Mouse (Mus musculus) naive thymus-derived CD4-positive, alpha-beta T cell, adult 2 months (primary cell): Measurements from ENCODE around the gene Copa.

Experiments used
- DNase-seq: peaks from one replicate; pipeline ENCODE4 v3.0.0-alpha.2; 2011; ENCODE audit warnings: low read depth

The Copa gene

DNA sequence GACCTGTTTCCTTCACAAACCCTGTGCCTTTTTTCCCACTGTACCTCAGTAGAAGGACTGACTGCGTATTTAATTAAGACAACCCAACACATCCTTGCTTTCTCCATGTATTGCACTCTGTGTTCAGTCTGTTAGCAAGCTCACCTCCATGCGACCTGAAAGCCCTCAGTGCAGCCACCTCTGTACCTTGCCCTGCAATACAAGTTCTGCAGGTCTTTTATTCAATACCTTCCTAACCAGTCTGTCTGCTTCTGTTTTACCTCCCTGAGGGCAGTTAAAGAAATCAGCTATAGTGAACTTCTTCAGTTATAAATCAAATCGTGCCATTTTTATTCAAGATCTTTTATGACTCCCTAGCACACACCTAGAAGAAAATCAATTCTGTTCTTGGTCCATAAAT is 59.2 kb downstream of the Copa start:
- no peak for DNase-seq

- DNase-seq: peak; percentile 87
These were observed 61.2 kb downstream of the Copa start for GRCm38 (mm10) chr1:172143570-172143969.

DNA sequence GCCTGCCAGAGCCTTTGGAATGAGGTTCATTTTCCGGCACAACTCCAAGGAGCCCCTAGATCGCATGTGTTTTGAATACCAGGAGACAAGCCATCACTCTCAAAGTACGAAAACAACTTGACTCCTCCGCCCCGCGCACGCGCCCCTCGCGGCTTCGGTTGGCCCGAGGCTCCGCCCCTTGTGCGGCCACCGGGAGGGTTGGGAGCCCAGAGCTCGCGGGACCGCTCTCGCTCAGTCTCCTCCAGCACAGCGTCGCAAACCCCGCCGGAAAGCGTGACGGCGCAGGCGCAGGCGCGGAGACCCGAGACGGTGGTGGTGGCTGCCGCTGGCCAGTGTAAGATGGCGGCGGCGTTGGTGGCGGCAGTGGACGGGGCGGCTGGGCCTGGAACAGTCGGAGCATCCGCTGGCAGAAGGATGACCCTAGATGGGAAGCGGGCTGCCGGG is 65.5 kb downstream of the Copa start, which contains the start of gene Dcaf8:
Dcaf8 (plus strand) TSS at position 250 of the 444 bp plus-strand sequence.
- peak; percentile 98 for DNase-seq

DNA sequence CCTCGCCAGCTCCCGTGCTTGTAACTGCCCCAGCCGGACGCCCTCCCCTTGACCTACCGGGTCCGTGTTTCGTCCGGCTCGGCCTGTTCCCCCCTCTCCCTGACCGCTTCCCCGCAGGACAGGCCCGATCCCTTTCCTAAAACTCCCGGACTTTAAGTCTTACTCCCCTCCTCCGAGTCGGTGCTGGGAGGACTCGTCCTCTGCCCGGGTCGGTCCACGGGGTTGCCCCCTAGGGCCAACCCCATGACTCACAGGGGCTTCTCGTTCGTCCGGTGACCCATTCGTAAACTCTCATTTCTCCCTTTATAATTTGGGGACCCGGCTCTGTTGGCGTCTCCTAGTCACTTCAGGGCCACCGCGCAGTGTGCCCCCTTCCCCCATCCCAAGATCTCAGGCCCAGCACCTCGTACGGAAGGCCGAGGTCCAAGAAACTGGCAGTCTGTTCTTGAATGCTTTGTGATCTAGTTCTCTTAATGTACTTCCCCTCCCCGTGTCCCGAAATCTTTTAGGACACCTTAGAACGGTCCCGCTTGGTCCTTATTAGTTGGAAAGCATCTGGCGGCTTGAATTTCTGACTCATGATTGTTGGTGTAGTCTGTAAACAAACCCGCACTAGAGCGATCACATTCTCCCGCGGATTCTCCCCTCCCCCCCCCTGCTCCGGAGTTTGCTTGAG is 66.1 kb downstream of the Copa start:
- DNase-seq: peak; percentile 73

GRCm38 (mm10) chr1:172148955-172149815 is 66.9 kb downstream of the Copa start:
- DNase-seq: peak; percentile 20

- DNase-seq: no peak
These were observed 72.2 kb downstream of the Copa start for GRCm38 (mm10) chr1:172154536-172154935.

DNA sequence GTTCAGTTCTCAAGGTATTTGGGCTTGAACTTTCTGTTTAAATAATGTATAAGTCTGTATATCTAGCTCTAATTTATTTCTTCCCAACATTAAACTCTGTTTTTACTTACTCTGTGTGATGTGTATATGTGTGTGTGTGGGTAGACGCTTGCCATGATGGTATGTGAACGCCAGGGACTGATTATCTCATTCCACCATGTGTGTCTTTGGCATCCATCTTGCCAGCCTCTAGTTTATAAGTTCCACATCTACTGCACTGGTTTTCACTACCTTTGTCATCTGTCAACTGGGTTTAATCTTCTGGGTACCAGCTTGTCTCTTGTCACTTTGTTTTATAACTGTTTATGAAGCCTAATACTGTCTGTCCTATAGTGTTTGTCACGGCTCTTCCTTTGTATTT is 73.2 kb downstream of the Copa start:
- DNase-seq: no peak

- DNase-seq: no peak
These were observed 77.6 kb downstream of the Copa start for GRCm38 (mm10) chr1:172159970-172160369.

DNA sequence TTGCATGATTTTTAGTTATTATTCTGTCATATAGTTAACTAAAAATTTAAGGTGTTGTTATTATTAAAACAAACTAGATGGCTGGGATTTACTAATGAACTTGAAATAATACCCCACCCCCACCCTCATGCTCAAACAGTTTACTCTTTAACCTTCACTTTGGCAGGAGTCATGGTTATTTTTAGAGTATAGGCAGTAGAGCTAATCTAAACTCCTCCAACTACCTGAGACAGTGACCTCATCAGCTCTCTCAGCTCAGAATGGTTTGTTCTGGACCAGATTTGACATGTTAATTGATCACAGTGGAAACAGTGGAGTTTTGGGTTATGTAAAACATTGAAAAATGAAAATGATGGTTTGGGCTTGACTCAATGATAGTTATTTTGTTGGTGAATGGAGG is 78.2 kb downstream of the Copa start:
- DNase-seq: no peak

DNA sequence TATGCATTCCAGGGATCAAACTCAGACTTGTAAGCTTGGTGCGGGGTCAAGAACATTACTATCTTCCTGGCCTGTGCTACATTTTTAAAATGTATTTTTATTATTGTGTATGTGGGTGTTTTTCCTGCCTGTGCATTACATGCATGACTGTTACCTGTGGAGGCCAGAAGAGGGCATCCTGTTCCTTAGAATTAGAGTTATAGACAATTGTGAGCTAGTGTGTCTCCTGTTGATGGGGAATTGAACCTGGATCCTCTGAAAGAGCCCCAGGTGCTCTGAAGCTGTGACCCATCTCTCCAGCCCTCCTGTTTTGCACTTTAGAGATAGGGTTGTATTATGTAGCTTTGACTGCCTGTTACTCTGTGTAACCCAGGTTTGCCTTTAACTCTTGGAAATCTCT is 79.7 kb downstream of the Copa start:
- peak; percentile 67 for DNase-seq

DNA sequence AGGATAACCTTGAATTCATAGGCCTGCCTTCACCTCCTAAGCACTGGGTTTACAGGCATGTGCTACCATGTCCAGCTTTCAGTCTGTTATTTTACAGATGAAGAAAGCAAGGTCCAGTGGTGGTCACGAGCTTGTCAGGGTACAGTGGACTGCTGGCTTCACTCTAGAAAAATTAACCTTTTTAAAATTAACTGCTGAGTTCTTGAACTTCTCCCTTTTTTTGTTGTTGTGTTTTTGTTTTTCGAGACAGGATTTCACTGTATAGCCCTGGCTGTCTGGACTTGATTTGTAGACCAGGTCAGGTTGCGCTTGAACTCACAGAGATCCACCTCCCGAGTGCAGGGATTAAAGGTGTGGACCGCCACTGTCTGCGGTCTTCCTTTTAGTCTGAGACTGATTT is 80.6 kb downstream of the Copa start:
- DNase-seq: no peak

DNA sequence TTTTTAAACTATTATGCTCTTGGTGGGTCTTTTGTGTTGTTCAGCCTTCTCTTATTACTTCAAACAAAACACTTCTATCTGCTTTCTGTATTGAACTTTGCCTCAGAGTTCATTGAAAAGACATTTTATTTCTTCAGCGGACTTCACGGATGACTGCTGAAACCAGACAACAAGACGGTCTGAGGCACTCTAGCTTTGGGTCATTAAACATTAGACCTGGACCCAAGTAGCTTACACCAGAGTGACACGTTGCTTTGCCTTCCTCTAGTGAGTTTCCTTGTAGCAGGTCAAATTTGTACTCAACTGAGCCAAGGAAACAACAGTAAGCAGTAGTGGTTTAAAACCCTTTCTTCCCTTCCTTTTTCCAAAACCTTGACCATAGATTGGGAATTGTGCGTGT is 85.6 kb downstream of the Copa start:
- DNase-seq: no peak

DNA sequence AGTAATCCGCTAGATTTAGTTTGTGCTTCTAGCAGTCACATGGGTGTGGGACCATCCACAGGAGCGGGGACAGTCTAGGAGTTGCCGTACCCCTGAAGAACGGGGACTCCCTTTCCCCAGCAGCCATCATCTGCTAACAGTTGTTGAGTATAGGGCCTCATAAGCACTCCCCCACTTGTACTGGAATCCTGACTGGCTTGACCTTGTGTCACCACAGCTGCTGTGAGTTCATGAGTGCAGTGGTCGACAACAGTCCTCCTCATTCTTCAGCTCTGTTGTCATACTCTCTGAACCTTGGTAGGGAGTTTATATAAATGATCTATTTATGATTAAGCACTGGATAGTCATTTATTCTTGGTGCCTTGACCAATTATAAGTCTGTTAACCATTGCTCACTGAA is 87.5 kb downstream of the Copa start:
- DNase-seq: no peak
